Mouse (Mus musculus) olfactory bulb, adult 2 months (tissue): ENCODE results near the gene Chtf18.

Experiments used
- CTCF ChIP-seq: fragments of 200-500 bp; IDR thresholded peaks from 2 replicates; pipeline ENCODE4 v1.5.1; 2012; ENCODE audit warnings: low read depth, mild to moderate bottlenecking, low read length, moderate library complexity; ENCODE audit not compliant: insufficient read depth
- POLR2A ChIP-seq: fragments of 200-500 bp; IDR thresholded peaks from 2 replicates; pipeline ENCODE4 v1.6.1; 2012; ENCODE audit warnings: mild to moderate bottlenecking, low read depth, low read length, moderate library complexity; ENCODE audit not compliant: insufficient read depth

DNA sequence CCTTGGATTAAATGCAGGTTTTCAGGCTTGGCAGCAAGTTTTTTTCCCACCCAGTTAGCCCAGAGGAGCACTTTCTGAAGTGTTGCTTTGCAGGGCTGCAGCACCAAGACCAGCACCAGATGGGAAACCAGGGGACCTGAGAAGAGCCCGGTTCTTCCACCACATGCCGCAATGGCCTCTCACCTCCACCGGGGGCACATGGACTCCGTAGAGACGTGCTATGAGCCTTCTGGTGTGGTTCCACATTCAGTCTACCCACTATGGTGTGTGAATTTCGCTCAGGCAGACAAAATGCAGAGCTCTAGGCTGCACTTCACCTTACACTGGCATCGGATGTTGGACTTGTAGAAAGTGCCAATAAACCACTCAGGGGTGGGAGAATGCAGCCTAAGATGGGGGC, 40.9 kb downstream of the Chtf18 start:
- TF ChIP-seq CTCF (no peak), POLR2A (no peak)
